Mouse (Mus musculus) yolk sac, embryonic 10.5 days (tissue): Measurements from ENCODE around the gene Gm21454.
"Not testable (repeated sequence)": the region's sequence is repeated elsewhere in the genome, so short reads cannot be mapped to it uniquely, and the experiment has no call there.

ENCODE experiments used
- DNase-seq: peaks from one replicate; pipeline ENCODE4 v3.0.0-alpha.2; 2017; ENCODE audit warnings: low spot score

Gene Gm21454

DNA sequence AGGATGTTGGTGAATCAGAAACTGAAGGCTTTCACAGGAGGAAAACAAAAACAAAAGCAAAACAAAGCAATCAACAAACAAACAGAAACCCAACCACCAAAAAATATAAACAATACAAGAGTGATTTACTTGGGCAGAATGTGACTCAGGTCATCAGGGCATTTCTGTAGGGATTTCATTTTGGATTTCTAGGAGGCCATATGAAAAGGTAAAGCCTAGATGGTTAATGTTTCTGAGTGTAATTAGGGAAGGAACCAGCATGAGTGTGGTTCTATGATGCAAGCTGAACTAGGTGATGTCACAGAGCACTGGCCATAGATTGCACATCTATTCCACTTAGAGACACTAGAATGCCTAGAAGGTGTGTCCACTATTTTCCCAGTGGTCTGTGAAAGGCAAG is at the start of gene Gm21454, which contains the start of gene Gm21440:
Gene Gm21454 (plus strand): TSS at position 352 of the 400 bp plus-strand sequence.
Gene Gm21440 (plus strand): TSS at position 301 of the 400 bp plus-strand sequence.
- DNase-seq = not testable (repeated sequence)

- not testable (repeated sequence) for DNase-seq
Measured at GRCm38 (mm10) chrY:13223828-13224227, 28.4 kb upstream of the Gm21454 start, which contains the start of gene Gm21828. Gene Gm21828, minus strand, starts transcription at chrY:13223928.

GRCm38 (mm10) chrY:13348963-13349362 is 96.7 kb downstream of the Gm21454 start, which contains the start of gene Gm21725:
Gene Gm21725, minus strand, starts transcription at chrY:13349063.
- DNase-seq = not testable (repeated sequence)
